Mouse (Mus musculus): Measurements from ENCODE around the gene Rpl9-ps6.

DNA sequence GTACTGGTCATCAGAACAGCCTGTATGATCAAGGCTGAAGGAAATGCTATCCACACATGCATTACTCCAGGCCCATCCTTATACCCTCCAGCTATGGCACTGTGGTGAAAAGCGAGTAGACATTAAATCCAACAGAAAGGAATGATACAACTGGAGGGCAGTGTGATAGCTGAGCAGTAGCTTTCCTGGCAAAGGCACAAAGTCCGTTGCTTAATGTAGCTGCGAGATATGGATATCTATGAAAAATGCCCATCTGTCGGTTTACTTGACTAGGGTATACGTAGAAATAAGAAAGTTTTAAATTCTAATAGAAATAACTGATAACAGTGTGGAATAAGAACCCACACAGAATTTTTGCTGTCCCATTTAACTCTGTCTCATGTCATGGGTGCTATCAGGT, 13.9 kb upstream of the Rpl9-ps6 start:
- no peak for TF ChIP-seq POLR2A (IDR thresholded peaks at IDR 0.05; ENCODE audit: insufficient read depth, low read depth, low read length)
- no peak for TF ChIP-seq CTCF (IDR thresholded peaks at IDR 0.05; ENCODE audit: insufficient read depth, low read depth, low read length)

Measured in olfactory bulb, adult 2 months (tissue).